Mouse (Mus musculus) heart, embryonic 12.5 days (tissue): Measurements from ENCODE around the gene Trmt10b. TPM values are rescaled to one million over a fixed set of nuclear protein-coding genes. Genes with fewer than 3 reads are reported as not detected.

Experiments used
- ATAC-seq: fragments of 200-750 bp; cut with Nextera tagmentation; 2 replicates; pipeline ENCODE4 v1.8.0; 2017; ENCODE audit warnings: moderate TSS enrichment, moderate library complexity; ENCODE audit not compliant: insufficient number of reproducible peaks, low FRiP score
- H3K27ac ChIP-seq: fragments of 300-500 bp; sonication (generic); 2 replicates; pipeline ENCODE4 v1.5.1; 2016; ENCODE audit warnings: mild to moderate bottlenecking, moderate library complexity; ENCODE audit not compliant: poor library complexity, severe bottlenecking
- H3K27me3 ChIP-seq: fragments of 300-500 bp; sonication (generic); replicated peaks from 2 replicates; pipeline ENCODE4 v1.6.1; 2016; ENCODE audit warnings: mild to moderate bottlenecking, moderate library complexity
- H3K36me3 ChIP-seq: fragments of 300-500 bp; sonication (generic); 2 replicates; pipeline ENCODE4 v1.6.1; 2016; ENCODE audit warnings: mild to moderate bottlenecking, moderate library complexity
- H3K4me1 ChIP-seq: fragments of 300-500 bp; sonication (generic); replicated peaks from 2 replicates; pipeline ENCODE4 v1.6.1; 2016; ENCODE audit warnings: mild to moderate bottlenecking
- H3K4me2 ChIP-seq: fragments of 300-500 bp; sonication (generic); 2 replicates; pipeline ENCODE4 v1.6.1; 2016; ENCODE audit warnings: mild to moderate bottlenecking, moderate library complexity
- H3K4me3 ChIP-seq: fragments of 300-500 bp; sonication (generic); 2 replicates; pipeline ENCODE4 v1.5.1; 2016; ENCODE audit warnings: mild to moderate bottlenecking
- H3K9ac ChIP-seq: fragments of 300-500 bp; sonication (generic); 2 replicates; pipeline ENCODE4 v1.6.1; 2016; ENCODE audit warnings: mild to moderate bottlenecking, moderate library complexity
- H3K9me3 ChIP-seq: fragments of 300-500 bp; sonication (generic); replicated peaks from 2 replicates; pipeline ENCODE4 v1.6.1; 2016; ENCODE audit warnings: mild to moderate bottlenecking, moderate library complexity
- WGBS: fragments of 180-500 bp; shearing (Covaris S2); methylation state at CpG from one replicate; pipeline ENCODE4 v1.1.7; 2016; 5-methylcytosine and 5-hydroxymethylcytosine counted together
- polyA plus RNA-seq: library from polyadenylated mRNA; unstranded; fragments of >200 nt; fragmentation: Nextera tagmentation; extraction: Ambion mirVana; gene quantifications from 2 replicates; pipeline ENCODE4 v1.2.1, GENCODE M21; 2016

Trmt10b gene
- 9.3 and 10.1 TPM in 2 replicates for polyA plus RNA-seq

- 20% methylated on average over 27 of the region's 27 CpGs for WGBS
- Histone ChIP-seq H3K27ac (no peak within 1 kb of the TSS), H3K27me3 (no peaks in the 10 kb centered on the region), H3K36me3 (peaks cover 17% of the 10 kb centered on the region), H3K4me1 (peaks cover 7% of the 10 kb centered on the region; the same call in 1 of the 2 replicates), H3K4me2 (peak within 1 kb of the TSS; percentile 77), H3K4me3 (peak within 1 kb of the TSS; percentile 82), H3K9ac (peak within 1 kb of the TSS; percentile 82), H3K9me3 (no peaks in the 10 kb centered on the region)
- peak; percentile 48; the same call in 1 of the 2 replicates for ATAC-seq
Observed at GRCm38 (mm10) chr4:45296662-45297564, at the start of gene Trmt10b. Gene Trmt10b (plus strand): TSS chr4:45297127.

GRCm38 (mm10) chr4:45251265-45251664 lies 45.7 kb upstream of the Trmt10b start:
- WGBS = 89% methylated on average over 8 of the region's 8 CpGs
- Histone ChIP-seq H3K27ac (no peak overlapping the region), H3K4me1 (peaks cover 21% of the 10 kb centered on the region), H3K36me3 (no peaks in the 10 kb centered on the region), H3K9me3 (no peaks in the 10 kb centered on the region), H3K4me3 (no peak overlapping the region), H3K4me2 (no peak overlapping the region), H3K9ac (no peak overlapping the region), H3K27me3 (no peaks in the 10 kb centered on the region)
- no peak for ATAC-seq

GRCm38 (mm10) chr4:45252861-45253262 lies 44.1 kb upstream of the Trmt10b start:
- no peaks in the 10 kb centered on the region for H3K9me3 ChIP-seq
- H3K4me3 ChIP-seq = no peak overlapping the region
- H3K36me3 ChIP-seq = no peaks in the 10 kb centered on the region
- no peak overlapping the region for H3K27ac ChIP-seq
- no peak overlapping the region for H3K4me2 ChIP-seq
- H3K27me3 ChIP-seq = no peaks in the 10 kb centered on the region
- no peak overlapping the region for H3K9ac ChIP-seq
- WGBS = 71% methylated on average over 9 of the region's 9 CpGs
- peaks cover 21% of the 10 kb centered on the region for H3K4me1 ChIP-seq
- no peak for ATAC-seq

- ATAC-seq = peak; percentile 71
Observed at GRCm38 (mm10) chr4:45253839-45254601, 42.9 kb upstream of the Trmt10b start.

GRCm38 (mm10) chr4:45259232-45259832 lies 37.6 kb upstream of the Trmt10b start:
- no peak overlapping the region for H3K9ac ChIP-seq
- peaks cover 36% of the 10 kb centered on the region for H3K4me1 ChIP-seq
- no peaks in the 10 kb centered on the region for H3K27me3 ChIP-seq
- no peak overlapping the region for H3K4me2 ChIP-seq
- H3K36me3 ChIP-seq = no peaks in the 10 kb centered on the region
- no peak overlapping the region for H3K4me3 ChIP-seq
- 45% methylated on average over 4 of the region's 4 CpGs for WGBS
- H3K9me3 ChIP-seq = no peaks in the 10 kb centered on the region
- ATAC-seq = no peak
- H3K27ac ChIP-seq = no peak overlapping the region

More at GRCm38 (mm10) chr4:45253839-45254601, 42.9 kb upstream of the Trmt10b start:
- Histone ChIP-seq H3K27me3 (no peaks in the 10 kb centered on the region), H3K9ac (no peak overlapping the region), H3K36me3 (no peaks in the 10 kb centered on the region), H3K4me2 (peak overlapping the region; percentile 32), H3K4me3 (no peak overlapping the region), H3K27ac (peak overlapping the region; percentile 61), H3K4me1 (peaks cover 31% of the 10 kb centered on the region), H3K9me3 (no peaks in the 10 kb centered on the region)
- WGBS = 37% methylated on average over 11 of the region's 11 CpGs

GRCm38 (mm10) chr4:45261551-45261950 lies 35.4 kb upstream of the Trmt10b start:
- no peak overlapping the region for H3K4me2 ChIP-seq
- H3K36me3 ChIP-seq = no peaks in the 10 kb centered on the region
- no peaks in the 10 kb centered on the region for H3K9me3 ChIP-seq
- WGBS = 86% methylated on average over 4 of the region's 4 CpGs
- H3K27ac ChIP-seq = no peak overlapping the region
- ATAC-seq = no peak
- H3K4me3 ChIP-seq = no peak overlapping the region
- no peaks in the 10 kb centered on the region for H3K27me3 ChIP-seq
- H3K9ac ChIP-seq = no peak overlapping the region
- peaks cover 31% of the 10 kb centered on the region for H3K4me1 ChIP-seq

GRCm38 (mm10) chr4:45267883-45268282 lies 29.0 kb upstream of the Trmt10b start:
- Histone ChIP-seq H3K4me2 (no peak overlapping the region), H3K9ac (no peak overlapping the region), H3K36me3 (peaks cover 3% of the 10 kb centered on the region; the same call in 1 of the 2 replicates), H3K27ac (no peak overlapping the region), H3K27me3 (no peaks in the 10 kb centered on the region), H3K9me3 (no peaks in the 10 kb centered on the region), H3K4me1 (peaks cover 31% of the 10 kb centered on the region), H3K4me3 (no peak overlapping the region)
- no peak for ATAC-seq
- 36% methylated on average over 3 of the region's 3 CpGs for WGBS

GRCm38 (mm10) chr4:45271041-45271452 lies 25.9 kb upstream of the Trmt10b start:
- Histone ChIP-seq H3K27me3 (no peaks in the 10 kb centered on the region), H3K27ac (no peak overlapping the region), H3K4me2 (0 out of 2 replicates have a peak overlapping the region, but pooled peaks have one; percentile 8), H3K36me3 (peaks cover 3% of the 10 kb centered on the region; the same call in 1 of the 2 replicates), H3K9me3 (no peaks in the 10 kb centered on the region), H3K4me1 (peaks cover 25% of the 10 kb centered on the region), H3K9ac (no peak overlapping the region), H3K4me3 (no peak overlapping the region)
- WGBS = 67% methylated on average over 9 of the region's 10 CpGs
- peak; percentile 71 for ATAC-seq

- no peak overlapping the region for H3K27ac ChIP-seq
- peaks cover 3% of the 10 kb centered on the region; the same call in 1 of the 2 replicates for H3K36me3 ChIP-seq
- H3K4me2 ChIP-seq = no peak overlapping the region
- WGBS = 83% methylated on average over 8 of the region's 8 CpGs
- H3K4me3 ChIP-seq = no peak overlapping the region
- ATAC-seq = no peak
- no peaks in the 10 kb centered on the region for H3K9me3 ChIP-seq
- H3K27me3 ChIP-seq = no peaks in the 10 kb centered on the region
- H3K4me1 ChIP-seq = peaks cover 10% of the 10 kb centered on the region
- no peak overlapping the region for H3K9ac ChIP-seq
Observed at GRCm38 (mm10) chr4:45275770-45276169, 21.2 kb upstream of the Trmt10b start.

GRCm38 (mm10) chr4:45279292-45279691 lies 17.6 kb upstream of the Trmt10b start:
- peak; percentile 53; the same call in 1 of the 2 replicates for ATAC-seq
- Histone ChIP-seq H3K27ac (no peak overlapping the region), H3K27me3 (no peaks in the 10 kb centered on the region), H3K9me3 (no peaks in the 10 kb centered on the region), H3K4me1 (no peaks in the 10 kb centered on the region), H3K36me3 (no peaks in the 10 kb centered on the region), H3K9ac (no peak overlapping the region), H3K4me3 (no peak overlapping the region), H3K4me2 (no peak overlapping the region)
- WGBS = 54% methylated on average over 8 of the region's 8 CpGs
